In genomic region chr12:32765861-32766260, GRCm38 (mm10) we compare ENCODE assay signal across 11 mouse cellular contexts. TPM values are rescaled to one million over a fixed set of nuclear protein-coding genes. Genes with fewer than 3 reads are reported as not detected.
A peak's percentile ranks its signal among the peaks of the same experiment; 100 is the strongest.
DNase-seq lines count a peak whose midpoint lies in the region; ATAC-seq lines count a peak whose summit lies in the region.
"Had no signal": no experiment of that assay in that cellular context is flagged by ENCODE, and none has a peak within 500 bp of the region (broad histone marks: within the 10 kb centered on the region; RNA-seq: fewer than 3 reads in every experiment).

No protein-coding gene starts in this region.

- DNase-seq in kidney, adult 18-20 months: peak; percentile 33
- DNase-seq in kidney, postnatal 14 days: no peak
- DNase-seq in adrenal gland, postnatal 25 days: peak; percentile 24
- DNase-seq in cerebellum, postnatal 14 days: peak; percentile 44 to 70
- DNase-seq in lung, postnatal 14 days: peak; percentile 53
- no peak for DNase-seq in c-Kit-positive CD71-positive TER-119-positive erythroid progenitor cells, embryonic 14.5 days (ENCODE audit: low spot score)
- no peak for DNase-seq in frontal cortex, postnatal 25 days (ENCODE audit: low spot score in 2 of 2)
- DNase-seq: spleen, adult 18-20 months; thymus, postnatal 14 days had no signal

- no peak for ATAC-seq in megakaryocyte progenitor cell, adult 5-6 weeks (replicated peaks; ENCODE audit: poor library complexity)
- ATAC-seq: intestine, postnatal 0 days had no signal

RNA-seq across cellular contexts. Expression of gene Nampt, which starts 53.5 kb away (rescaled TPM):
- total RNA-seq in adrenal gland, postnatal 25 days (2021): 95.2 and 98.7 TPM in 2 replicates
- 52.1 and 55.0 TPM in 2 replicates for total RNA-seq in megakaryocyte progenitor cell, adult 5-6 weeks (2015)
- total RNA-seq in megakaryocyte progenitor cell, adult 5-6 weeks (2017): 58.7 and 62.1 TPM in 2 replicates

Comparison
In these comparisons a context has a peak if more than half of its experiments do, and no peak if none do; other contexts are left out.
1. DNase-seq: peak in kidney, adult 18-20 months (single experiment), adrenal gland, postnatal 25 days (single experiment), cerebellum, postnatal 14 days (2 of 2) and lung, postnatal 14 days (single experiment); none in kidney, postnatal 14 days (single experiment), c-Kit-positive CD71-positive TER-119-positive erythroid progenitor cells, embryonic 14.5 days (single experiment) and frontal cortex, postnatal 25 days (0 of 2).